Mouse (Mus musculus) midbrain, embryonic 14.5 days (tissue): Measurements from ENCODE around the gene Ankrd13b. TPM values are rescaled to one million over a fixed set of nuclear protein-coding genes. Genes with fewer than 3 reads are reported as not detected.

Experiments used
- ATAC-seq: fragments of 200-750 bp; cut with Nextera tagmentation; 2 replicates; pipeline ENCODE4 v1.8.0; 2017; ENCODE audit warnings: moderate number of reproducible peaks, moderate library complexity; ENCODE audit not compliant: low FRiP score, low TSS enrichment
- DNase-seq: peaks from one replicate; pipeline ENCODE4 v3.0.0-alpha.2; 2015
- H3K27ac ChIP-seq: fragments of 300-500 bp; sonication (generic); replicated peaks from 2 replicates; pipeline ENCODE4 v1.5.1; 2014; ENCODE audit warnings: mild to moderate bottlenecking, low read depth, low read length, moderate library complexity
- H3K27me3 ChIP-seq: fragments of 300-500 bp; sonication (generic); 2 replicates; pipeline ENCODE4 v1.6.1; 2014; ENCODE audit warnings: low read length, control low read depth, mixed read lengths; ENCODE audit not compliant: control insufficient read depth, insufficient read depth
- H3K36me3 ChIP-seq: fragments of 300-500 bp; sonication (generic); 2 replicates; pipeline ENCODE4 v1.6.1; 2014; ENCODE audit warnings: low read length, control low read depth; ENCODE audit not compliant: control insufficient read depth, insufficient read depth
- H3K4me1 ChIP-seq: fragments of 300-500 bp; sonication (generic); 2 replicates; pipeline ENCODE4 v1.6.1; 2014; ENCODE audit warnings: mild to moderate bottlenecking, antibody characterized with exemption, low read length, control low read depth; ENCODE audit not compliant: control insufficient read depth, insufficient read depth
- H3K4me2 ChIP-seq: fragments of 300-500 bp; sonication (generic); 2 replicates; pipeline ENCODE4 v1.6.1; 2014; ENCODE audit warnings: mild to moderate bottlenecking, low read length, moderate library complexity
- H3K4me3 ChIP-seq: fragments of 300-500 bp; sonication (generic); replicated peaks from 2 replicates; pipeline ENCODE4 v1.5.1; 2014; ENCODE audit warnings: low read depth, low read length
- H3K9ac ChIP-seq: fragments of 300-500 bp; sonication (generic); replicated peaks from 2 replicates; pipeline ENCODE4 v1.6.1; 2014; ENCODE audit warnings: mild to moderate bottlenecking, low read length, moderate library complexity
- H3K9me3 ChIP-seq: fragments of 300-500 bp; sonication (generic); 2 replicates; pipeline ENCODE4 v1.6.1; 2016; ENCODE audit warnings: low read length, control low read depth, mixed read lengths; ENCODE audit not compliant: control insufficient read depth
- WGBS: fragments of 180-500 bp; shearing (Covaris S2); extraction: QIAGEN DNeasy Blood & Tissue Kit; methylation state at CpG from one replicate; pipeline ENCODE4 v1.1.7; 2014; 5-methylcytosine and 5-hydroxymethylcytosine counted together
- polyA plus RNA-seq: library from polyadenylated mRNA; unstranded; fragments of >200 nt; fragmentation: Nextera tagmentation; extraction: Ambion mirVana; gene quantifications from 2 replicates; pipeline ENCODE4 v1.2.1, GENCODE M21; 2014

Ankrd13b gene
- polyA plus RNA-seq, 1 experiment from 2014 or later, result 43.7 TPM

DNA sequence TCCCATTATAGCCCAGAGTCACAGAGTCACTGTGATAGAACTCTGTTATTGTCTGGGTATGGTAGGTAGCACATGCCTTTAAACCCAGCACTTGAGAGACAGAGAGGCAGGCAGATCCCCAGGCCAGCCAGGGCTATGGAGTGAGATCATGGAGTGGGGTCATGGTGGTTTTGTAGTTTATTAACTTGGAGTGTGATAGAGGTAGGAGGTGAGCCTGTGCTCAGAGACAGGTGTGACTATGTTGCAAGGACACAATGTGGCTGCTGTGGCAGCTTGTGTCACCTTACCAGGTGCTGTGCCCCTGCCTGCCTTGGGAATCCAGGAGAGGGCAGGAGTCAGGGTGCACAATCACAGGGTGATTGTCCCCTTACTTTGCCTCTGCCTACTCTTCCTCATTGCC is 6.0 kb upstream of the Ankrd13b start:
- Histone ChIP-seq H3K4me3 (no peak overlapping the region), H3K9ac (no peak overlapping the region), H3K9me3 (no peaks in the 10 kb centered on the region), H3K27me3 (no peaks in the 10 kb centered on the region), H3K36me3 (peaks cover 19% of the 10 kb centered on the region), H3K27ac (no peak overlapping the region), H3K4me1 (peaks cover 39% of the 10 kb centered on the region), H3K4me2 (peak overlapping the region; percentile 81; the same call in 1 of the 2 replicates)
- ATAC-seq, result no peak
- DNase-seq, result no peak

DNA sequence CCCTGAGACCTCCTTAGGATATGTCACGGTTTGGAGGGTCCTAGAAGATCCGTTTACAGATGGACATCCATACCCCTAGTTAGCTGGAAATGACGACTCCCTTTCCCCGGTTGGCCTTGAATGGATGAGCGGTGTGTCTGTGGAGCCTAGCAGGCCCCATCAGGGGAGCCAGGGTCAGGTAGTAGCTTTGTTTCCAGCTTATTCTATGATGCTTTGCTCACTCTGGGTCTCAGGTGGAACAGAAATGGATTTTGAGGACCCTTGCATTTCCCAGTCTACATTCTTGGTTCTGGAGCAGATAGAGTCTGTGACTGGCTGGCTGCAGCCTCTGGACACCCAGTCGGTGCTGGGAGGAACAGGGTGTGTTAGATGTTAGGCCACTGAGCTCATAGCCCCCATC is 5.3 kb upstream of the Ankrd13b start:
- DNase-seq (no peak), ATAC-seq (no peak)
- H3K4me3 ChIP-seq, result peak overlapping the region; percentile 87
- no peaks in the 10 kb centered on the region for H3K27me3 ChIP-seq
- peaks cover 12% of the 10 kb centered on the region for H3K36me3 ChIP-seq
- WGBS, result 73% methylated on average over 6 of the region's 6 CpGs
- H3K9me3 ChIP-seq, result no peaks in the 10 kb centered on the region
- no peak overlapping the region for H3K27ac ChIP-seq
- H3K4me1 ChIP-seq, result peaks cover 42% of the 10 kb centered on the region
- H3K4me2 ChIP-seq, result peak overlapping the region; percentile 81
- H3K9ac ChIP-seq, result peak overlapping the region; percentile 93

DNA sequence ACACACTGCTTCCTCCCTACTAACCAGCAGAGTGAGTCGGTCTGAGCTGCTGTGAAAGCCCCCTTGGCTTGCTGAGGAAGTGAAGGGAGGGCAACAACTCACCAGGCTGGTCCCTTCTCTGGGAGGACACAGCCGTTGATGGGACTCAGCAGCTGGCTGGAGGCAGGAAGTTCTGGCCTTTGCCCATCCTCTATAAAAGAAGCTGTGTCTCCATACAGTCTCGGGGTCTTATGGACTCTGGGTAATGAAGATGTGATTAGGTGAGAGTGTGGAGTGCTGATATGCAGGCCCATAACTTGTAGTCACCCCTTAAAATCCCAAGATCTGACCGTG is 4.8 kb upstream of the Ankrd13b start:
- H3K9ac ChIP-seq, result peak overlapping the region; percentile 93
- peak overlapping the region; percentile 87 for H3K4me3 ChIP-seq
- DNase-seq (no peak), ATAC-seq (no peak)
- H3K9me3 ChIP-seq, result no peaks in the 10 kb centered on the region
- H3K4me1 ChIP-seq, result peaks cover 42% of the 10 kb centered on the region
- peak overlapping the region; percentile 89 for H3K27ac ChIP-seq
- peak overlapping the region; percentile 81 for H3K4me2 ChIP-seq
- H3K36me3 ChIP-seq, result peaks cover 7% of the 10 kb centered on the region; the same call in 1 of the 2 replicates
- no peaks in the 10 kb centered on the region for H3K27me3 ChIP-seq
- 29% methylated on average over 4 of the region's 4 CpGs for whole genome bisulfite sequencing

DNA sequence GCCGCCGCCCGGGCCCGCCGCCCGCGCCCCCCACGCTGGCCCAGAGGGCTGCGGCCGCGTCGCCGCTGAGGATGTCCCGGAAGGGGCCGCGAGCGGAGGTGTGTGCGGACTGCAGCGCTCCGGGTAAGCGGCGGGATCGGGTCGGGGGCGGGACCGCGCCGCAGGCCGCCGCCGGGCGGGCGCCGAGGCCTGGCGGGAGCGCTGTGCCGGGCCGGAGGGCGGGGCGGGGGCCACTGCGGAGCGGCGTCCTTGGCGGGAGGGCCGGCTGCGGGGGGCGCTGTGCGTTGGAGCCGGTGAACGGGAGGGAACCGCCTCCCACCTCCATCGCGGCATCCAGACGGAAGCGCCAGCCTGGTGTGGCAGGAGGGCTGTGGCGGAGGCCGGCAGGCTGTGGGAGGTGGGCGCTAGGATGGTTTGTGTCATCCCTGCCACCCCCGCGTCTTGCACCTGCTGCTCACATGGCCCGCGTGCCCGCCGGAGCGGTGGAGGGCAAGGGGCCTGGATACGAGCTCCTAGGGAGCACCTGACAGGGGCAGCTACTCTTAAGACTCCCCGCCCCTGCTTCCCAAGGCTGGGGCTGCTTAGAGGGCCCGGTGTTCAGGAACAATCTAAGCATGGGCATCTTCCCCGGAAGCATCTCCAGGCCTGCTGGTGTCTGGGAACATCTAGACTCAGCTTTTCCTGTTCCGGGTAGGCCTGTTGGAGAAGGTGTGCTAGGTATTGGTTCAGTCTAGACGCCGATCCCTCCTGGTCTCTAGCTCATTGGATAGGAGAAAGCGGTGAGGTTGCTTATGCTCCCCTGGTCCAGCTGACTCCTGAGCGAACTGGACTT is 4.2 kb upstream of the Ankrd13b start, which contains the start of gene Git1:
TSS of gene Git1 (plus strand) at position 51 of the 832 bp plus-strand sequence.
- Histone ChIP-seq H3K9me3 (no peaks in the 10 kb centered on the region), H3K27ac (peak within 1 kb of the TSS; percentile 89), H3K36me3 (0 out of 2 replicates have a peak, but pooled peaks cover 1% of the 10 kb centered on the region), H3K27me3 (no peaks in the 10 kb centered on the region), H3K4me2 (peak within 1 kb of the TSS; percentile 81), H3K9ac (peak within 1 kb of the TSS; percentile 93), H3K4me3 (peak within 1 kb of the TSS; percentile 87), H3K4me1 (peaks cover 42% of the 10 kb centered on the region)
- 1% methylated on average over 59 of the region's 74 CpGs for WGBS
- DNase-seq (peak; percentile 60), ATAC-seq (no peak)

DNA sequence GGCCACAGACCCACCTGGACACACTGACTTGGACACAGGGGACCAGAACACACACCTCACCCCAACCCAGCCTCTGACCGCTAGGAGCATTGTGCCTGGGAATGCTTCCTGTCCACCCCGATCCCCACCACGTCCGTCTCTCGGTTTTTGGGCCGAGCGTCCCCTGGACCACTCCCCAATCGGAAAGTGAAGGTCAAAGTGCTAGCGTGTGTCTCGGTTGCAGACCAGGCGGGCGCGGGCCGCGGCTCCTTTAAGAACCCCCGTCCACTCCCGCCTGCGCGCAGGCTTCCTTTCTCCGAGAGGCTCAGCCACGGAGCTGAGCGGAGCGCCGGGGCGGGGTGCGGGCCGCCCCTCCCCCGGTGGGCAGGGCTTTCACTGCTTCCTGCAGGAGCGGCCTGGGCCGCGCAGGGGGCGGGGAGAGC is 3.4 kb upstream of the Ankrd13b start:
- under 1% methylated on average over 31 of the region's 32 CpGs for WGBS
- H3K9me3 ChIP-seq, result no peaks in the 10 kb centered on the region
- peak overlapping the region; percentile 41 for H3K4me3 ChIP-seq
- ATAC-seq (peak; percentile 79), DNase-seq (peak; percentile 97)
- H3K4me1 ChIP-seq, result peaks cover 47% of the 10 kb centered on the region
- no peaks in the 10 kb centered on the region for H3K27me3 ChIP-seq
- H3K9ac ChIP-seq, result peak overlapping the region; percentile 93
- peak overlapping the region; percentile 81 for H3K4me2 ChIP-seq
- peak overlapping the region; percentile 89 for H3K27ac ChIP-seq
- no peaks in the 10 kb centered on the region for H3K36me3 ChIP-seq

DNA sequence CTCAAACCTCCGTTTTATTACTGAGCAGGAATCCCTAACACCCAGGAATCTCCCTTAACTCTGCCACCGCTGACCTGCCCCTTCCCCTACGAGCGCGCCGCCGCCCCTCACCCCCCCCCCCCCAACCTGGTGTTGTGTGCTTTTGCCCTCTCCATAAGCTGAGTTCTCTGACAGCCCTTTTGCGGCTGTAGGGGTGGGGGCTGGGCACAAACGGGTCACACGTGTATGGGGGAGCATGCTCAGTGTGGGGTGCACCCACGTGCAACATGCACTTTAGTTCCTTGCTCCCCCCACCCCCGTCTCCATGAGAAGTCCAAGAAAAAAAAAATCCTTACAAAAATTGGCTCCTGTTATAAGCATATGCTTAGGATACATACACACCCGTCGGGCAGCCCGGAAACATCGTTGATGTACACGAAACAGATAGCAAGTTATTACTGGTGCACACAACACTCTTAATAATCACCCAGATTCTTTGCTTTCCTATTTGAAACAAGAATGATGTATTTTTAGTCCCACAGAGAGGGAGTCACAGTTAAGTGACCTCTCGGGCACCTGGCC is 2.9 kb upstream of the Ankrd13b start:
- Histone ChIP-seq H3K4me2 (peak overlapping the region; percentile 81), H3K36me3 (no peaks in the 10 kb centered on the region), H3K9ac (peak overlapping the region; percentile 93), H3K27ac (peak overlapping the region; percentile 89), H3K27me3 (no peaks in the 10 kb centered on the region), H3K9me3 (no peaks in the 10 kb centered on the region), H3K4me3 (peak overlapping the region; percentile 41), H3K4me1 (peaks cover 49% of the 10 kb centered on the region)
- 0% methylated on average over 18 of the region's 18 CpGs for WGBS
- ATAC-seq (no peak), DNase-seq (peak; percentile 54)

DNA sequence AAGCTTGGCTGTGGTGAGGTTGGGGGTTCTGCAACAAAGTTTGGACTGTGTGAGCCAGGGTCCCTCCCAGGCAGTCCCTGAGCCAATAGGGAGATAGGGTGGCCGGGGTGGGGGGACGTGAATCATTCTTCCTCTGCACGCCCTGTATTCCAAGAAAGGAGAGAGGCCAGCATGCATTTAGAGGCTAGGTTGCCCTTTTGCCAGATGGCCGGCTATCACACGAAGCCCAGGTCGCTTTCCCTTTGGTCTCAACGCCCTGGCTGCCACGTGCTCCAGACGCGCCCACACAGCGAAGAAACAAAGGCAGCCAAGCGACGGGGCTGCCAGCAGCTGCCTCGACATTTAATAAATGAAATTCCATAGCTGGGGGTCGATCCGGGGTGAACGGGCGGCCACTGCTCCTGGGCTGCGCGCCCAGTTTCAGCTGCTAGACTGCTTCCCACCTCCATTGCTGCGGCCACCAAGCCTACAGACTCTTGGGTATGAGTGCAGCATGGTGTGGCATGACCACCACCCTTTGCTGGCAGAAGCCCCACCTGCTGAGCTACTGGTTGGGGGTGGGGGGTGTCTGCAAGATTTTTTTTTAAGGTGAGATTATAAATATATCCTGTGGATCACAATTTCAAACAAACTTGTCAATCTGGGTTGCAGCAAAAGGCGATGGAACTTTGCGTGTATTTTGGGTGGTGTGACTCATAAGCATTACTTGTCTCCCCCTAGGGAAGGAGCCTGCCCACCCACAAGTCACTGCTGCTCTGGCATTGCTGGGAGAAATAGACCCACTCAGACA is 2.2 kb upstream of the Ankrd13b start:
- peak overlapping the region; percentile 81 for H3K4me2 ChIP-seq
- peak overlapping the region; percentile 75 for H3K27ac ChIP-seq
- H3K36me3 ChIP-seq, result no peaks in the 10 kb centered on the region
- H3K4me1 ChIP-seq, result peaks cover 56% of the 10 kb centered on the region
- peak overlapping the region; percentile 41 for H3K4me3 ChIP-seq
- H3K27me3 ChIP-seq, result no peaks in the 10 kb centered on the region
- WGBS, result under 1% methylated on average over 23 of the region's 23 CpGs
- peak overlapping the region; percentile 48; the same call in 1 of the 2 replicates for H3K9ac ChIP-seq
- no peaks in the 10 kb centered on the region for H3K9me3 ChIP-seq
- DNase-seq (peak; percentile 67), ATAC-seq (peak; percentile 29; the same call in 1 of the 2 replicates)

DNA sequence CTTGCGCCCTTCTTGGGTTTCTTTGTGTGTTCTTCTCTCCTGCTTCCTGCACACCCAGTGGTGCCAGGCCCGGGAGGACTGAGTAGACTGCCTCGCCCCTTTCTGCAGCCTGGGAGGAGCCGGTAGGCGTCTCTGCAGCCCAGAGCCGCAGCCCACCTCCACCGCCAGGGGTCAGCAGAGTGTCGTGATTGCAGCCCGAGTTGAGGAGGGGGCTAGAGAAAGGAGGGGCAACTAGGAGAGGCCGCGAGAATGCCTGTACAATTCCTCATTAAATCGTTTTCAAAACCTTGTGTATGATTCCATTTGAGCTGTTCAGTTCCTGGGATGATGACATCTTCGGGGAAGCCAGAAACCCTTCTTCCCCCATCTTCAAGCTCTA is 1.6 kb upstream of the Ankrd13b start:
- H3K27ac ChIP-seq, result peak overlapping the region; percentile 75
- no peaks in the 10 kb centered on the region for H3K36me3 ChIP-seq
- 1% methylated on average over 13 of the region's 13 CpGs for WGBS
- H3K27me3 ChIP-seq, result no peaks in the 10 kb centered on the region
- peak overlapping the region; percentile 20; the same call in 1 of the 2 replicates for H3K9ac ChIP-seq
- peak overlapping the region; percentile 41 for H3K4me3 ChIP-seq
- DNase-seq (peak; percentile 97), ATAC-seq (peak; percentile 49; the same call in 1 of the 2 replicates)
- H3K4me1 ChIP-seq, result peaks cover 62% of the 10 kb centered on the region
- no peaks in the 10 kb centered on the region for H3K9me3 ChIP-seq
- H3K4me2 ChIP-seq, result peak overlapping the region; percentile 81
